Mouse (Mus musculus) CH12.LX (cell line): ENCODE measurements around the gene Clec2l.

Experiments used
- CTCF ChIP-seq, 2 experiments: IDR thresholded peaks in 1 of 2; conservative IDR thresholded peaks in 1 of 2; 2 replicates each; pipeline ENCODE4 v1.5.1; 2011 to 2012; ENCODE audit warnings: low read depth in 2 of 2, low read length in 2 of 2, improper control_type of control experiment in 1 of 2, inconsistent platforms in 1 of 2, mild to moderate bottlenecking in 1 of 2, moderate library complexity in 1 of 2
- ZC3H11A ChIP-seq: IDR thresholded peaks from 2 replicates; pipeline ENCODE4 v1.6.1; 2012; ENCODE audit warnings: low read depth, mild to moderate bottlenecking, inconsistent platforms, low read length, improper control_type of control experiment

GRCm38 (mm10) chr6:38715881-38716280 is 53.0 kb downstream of the Clec2l start:
- TF ChIP-seq ZC3H11A (no peak), CTCF (conservative IDR thresholded peaks at IDR 0.05 in 1 of 2, IDR thresholded peaks at IDR 0.05 in 1 of 2; ENCODE audit: low read depth in 2 of 2, low read length in 2 of 2) (no peak)
